Mouse (Mus musculus): ENCODE results near the gene Tagap1.
"Not testable (repeated sequence)": the region's sequence is repeated elsewhere in the genome, so short reads cannot be mapped to it uniquely, and the experiment has no call there.

The Tagap1 gene

GRCm38 (mm10) chr17:6960776-6961175 is at the start of gene Tagap1:
Gene Tagap1, minus strand, starts transcription at chr17:6961156.
- peak; percentile 23 to 29 for DNase-seq (ENCODE audit: low spot score in 2 of 2)

- not testable (repeated sequence) for DNase-seq (ENCODE audit: low spot score in 2 of 2)
Measured at GRCm38 (mm10) chr17:7009901-7010300, 48.9 kb upstream of the Tagap1 start.

GRCm38 (mm10) chr17:7009440-7009839 is 48.5 kb upstream of the Tagap1 start:
- not testable (repeated sequence) for DNase-seq (ENCODE audit: low spot score in 2 of 2)

- not testable (repeated sequence) for DNase-seq (ENCODE audit: low spot score in 2 of 2)
Measured at GRCm38 (mm10) chr17:7008885-7009284, 47.9 kb upstream of the Tagap1 start.

GRCm38 (mm10) chr17:7005646-7006045 is 44.7 kb upstream of the Tagap1 start:
- not testable (repeated sequence) for DNase-seq (ENCODE audit: low spot score in 2 of 2)

GRCm38 (mm10) chr17:7003392-7003791 is 42.4 kb upstream of the Tagap1 start:
- not testable (repeated sequence) for DNase-seq (ENCODE audit: low spot score in 2 of 2)

GRCm38 (mm10) chr17:7001790-7002585 is 41.0 kb upstream of the Tagap1 start:
- not testable (repeated sequence) for DNase-seq (ENCODE audit: low spot score in 2 of 2)

- not testable (repeated sequence) for DNase-seq (ENCODE audit: low spot score in 2 of 2)
Measured at GRCm38 (mm10) chr17:6997778-6998490, 37.0 kb upstream of the Tagap1 start.

- not testable (repeated sequence) for DNase-seq (ENCODE audit: low spot score in 2 of 2)
Measured at GRCm38 (mm10) chr17:6996826-6997225, 35.9 kb upstream of the Tagap1 start.

GRCm38 (mm10) chr17:6995504-6995903 is 34.5 kb upstream of the Tagap1 start:
- DNase-seq (ENCODE audit: low spot score in 2 of 2) = not testable (repeated sequence)

- not testable (repeated sequence) for DNase-seq (ENCODE audit: low spot score in 2 of 2)
Measured at GRCm38 (mm10) chr17:6986118-6986517, 25.2 kb upstream of the Tagap1 start.

- not testable (repeated sequence) for DNase-seq (ENCODE audit: low spot score in 2 of 2)
Measured at GRCm38 (mm10) chr17:6980144-6980543, 19.2 kb upstream of the Tagap1 start.

- DNase-seq (ENCODE audit: low spot score in 2 of 2) = not testable (repeated sequence)
Measured at GRCm38 (mm10) chr17:6979380-6979779, 18.4 kb upstream of the Tagap1 start.

GRCm38 (mm10) chr17:6978287-6979248 is 17.6 kb upstream of the Tagap1 start, which contains the start of gene Gm49721:
Gene Gm49721, plus strand, starts transcription at chr17:6978904.
- DNase-seq (ENCODE audit: low spot score in 2 of 2) = peak; percentile 31 to 42

GRCm38 (mm10) chr17:6974985-6975384 is 14.0 kb upstream of the Tagap1 start:
- DNase-seq (ENCODE audit: low spot score in 2 of 2) = not testable (repeated sequence)

GRCm38 (mm10) chr17:6972836-6973396 is 12.0 kb upstream of the Tagap1 start:
- not testable (repeated sequence) for DNase-seq (ENCODE audit: low spot score in 2 of 2)

- DNase-seq (ENCODE audit: low spot score in 2 of 2) = not testable (repeated sequence)
Measured at GRCm38 (mm10) chr17:6971238-6971637, 10.3 kb upstream of the Tagap1 start.

- not testable (repeated sequence) for DNase-seq (ENCODE audit: low spot score in 2 of 2)
Measured at GRCm38 (mm10) chr17:6970334-6970733, 9.4 kb upstream of the Tagap1 start, which contains the start of gene Rnaset2b. Gene Rnaset2b, plus strand, starts transcription at chr17:6970634.

GRCm38 (mm10) chr17:6967673-6968072 is 6.7 kb upstream of the Tagap1 start:
- DNase-seq (ENCODE audit: low spot score in 2 of 2) = not testable (repeated sequence)

GRCm38 (mm10) chr17:6965364-6965763 is 4.4 kb upstream of the Tagap1 start:
- DNase-seq (ENCODE audit: low spot score in 2 of 2) = not testable (repeated sequence)

- not testable (repeated sequence) for DNase-seq (ENCODE audit: low spot score in 2 of 2)
Measured at GRCm38 (mm10) chr17:6962936-6963335, 2.0 kb upstream of the Tagap1 start.
